Mouse (Mus musculus) neural tube, embryonic 13.5 days (tissue): Measurements from ENCODE around the gene Strn. TPM values are rescaled to one million over a fixed set of nuclear protein-coding genes. Genes with fewer than 3 reads are reported as not detected.

Experiments
- ATAC-seq: fragments of 200-750 bp; cut with Nextera tagmentation; 2 replicates; pipeline ENCODE4 v1.8.0; 2017; ENCODE audit warnings: low read depth, mild to moderate bottlenecking, moderate TSS enrichment, moderate library complexity
- H3K27ac ChIP-seq: fragments of 300-500 bp; sonication (generic); replicated peaks from 2 replicates; pipeline ENCODE4 v1.5.1; 2015; ENCODE audit warnings: moderate library complexity, mild to moderate bottlenecking, inconsistent platforms
- H3K27me3 ChIP-seq: fragments of 300-500 bp; sonication (generic); 2 replicates; pipeline ENCODE4 v1.6.1; 2015; ENCODE audit warnings: mild to moderate bottlenecking, inconsistent platforms
- H3K36me3 ChIP-seq: fragments of 300-500 bp; sonication (generic); 2 replicates; pipeline ENCODE4 v1.6.1; 2015; ENCODE audit warnings: mild to moderate bottlenecking, inconsistent platforms
- H3K4me1 ChIP-seq: fragments of 300-500 bp; sonication (generic); replicated peaks from 2 replicates; pipeline ENCODE4 v1.6.1; 2015; ENCODE audit warnings: inconsistent platforms
- H3K4me2 ChIP-seq: fragments of 300-500 bp; sonication (generic); 2 replicates; pipeline ENCODE4 v1.6.1; 2015; ENCODE audit warnings: inconsistent platforms, mild to moderate bottlenecking, moderate library complexity
- H3K4me3 ChIP-seq: fragments of 300-500 bp; sonication (generic); 2 replicates; pipeline ENCODE4 v1.5.1; 2015; ENCODE audit warnings: mild to moderate bottlenecking, inconsistent platforms
- H3K9ac ChIP-seq: fragments of 300-500 bp; sonication (generic); 2 replicates; pipeline ENCODE4 v1.6.1; 2015; ENCODE audit warnings: moderate library complexity, mild to moderate bottlenecking, inconsistent platforms
- H3K9me3 ChIP-seq: fragments of 300-500 bp; sonication (generic); 2 replicates; pipeline ENCODE4 v1.6.1; 2016; ENCODE audit warnings: inconsistent platforms
- WGBS: fragments of 180-500 bp; shearing (Covaris S2); methylation state at CpG from one replicate; pipeline ENCODE4 v1.1.7; 2015; 5-methylcytosine and 5-hydroxymethylcytosine counted together
- polyA plus RNA-seq: library from polyadenylated mRNA; unstranded; fragments of >200 nt; fragmentation: Nextera tagmentation; extraction: Ambion mirVana; gene quantifications from 2 replicates; pipeline ENCODE4 v1.2.1, GENCODE M21; 2015

Gene Strn
- polyA plus RNA-seq, 1 experiment from 2014 or later, result 5.0 TPM

DNA sequence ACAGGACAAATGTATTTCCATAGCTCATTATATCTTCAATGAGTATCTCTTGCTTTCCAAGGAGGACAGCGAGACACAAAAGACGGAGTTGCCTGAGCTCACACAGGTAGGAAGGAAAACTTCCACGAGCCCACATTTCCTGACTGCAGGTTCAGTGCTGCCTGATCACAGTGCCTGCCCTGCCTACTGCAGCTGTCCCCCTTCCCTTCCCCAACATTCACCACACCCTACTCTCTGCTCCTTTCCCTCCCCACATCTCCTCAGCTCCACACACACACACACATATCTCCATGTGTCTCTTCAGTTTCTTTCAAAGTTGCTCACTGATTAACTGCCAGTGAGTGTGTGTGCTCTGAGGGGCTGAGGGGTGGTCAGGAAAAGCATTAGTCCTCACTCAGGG, 96.6 kb downstream of the Strn start:
- Histone ChIP-seq H3K9ac (no peak overlapping the region), H3K4me2 (no peak overlapping the region), H3K4me3 (no peak overlapping the region), H3K36me3 (no peaks in the 10 kb centered on the region), H3K4me1 (no peaks in the 10 kb centered on the region), H3K27me3 (no peaks in the 10 kb centered on the region), H3K9me3 (no peaks in the 10 kb centered on the region), H3K27ac (no peak overlapping the region)
- WGBS, result 90% methylated on average over 3 of the region's 3 CpGs
- no peak for ATAC-seq

DNA sequence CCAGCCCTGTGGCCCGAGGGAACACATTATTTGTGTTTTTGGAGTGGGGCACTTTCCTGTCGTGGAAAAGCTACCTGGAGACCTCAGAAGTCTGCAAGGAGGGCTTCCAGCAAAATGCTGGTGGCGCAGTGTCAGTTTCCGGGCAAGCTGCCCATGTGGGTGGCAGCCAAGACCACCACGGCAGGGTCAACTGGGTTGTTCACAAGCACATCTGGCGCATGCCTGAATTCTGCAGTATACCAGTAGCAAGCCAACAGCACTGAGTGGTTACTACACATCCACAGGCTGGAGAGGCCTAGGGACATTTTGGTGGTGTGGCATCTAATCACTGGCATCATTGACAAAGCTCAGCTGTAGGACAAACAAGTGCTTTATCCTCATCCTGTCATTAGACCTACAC, 97.9 kb downstream of the Strn start:
- H3K27ac ChIP-seq, result no peak overlapping the region
- ATAC-seq, result no peak
- H3K9me3 ChIP-seq, result no peaks in the 10 kb centered on the region
- no peaks in the 10 kb centered on the region for H3K4me1 ChIP-seq
- H3K27me3 ChIP-seq, result no peaks in the 10 kb centered on the region
- no peak overlapping the region for H3K4me2 ChIP-seq
- no peaks in the 10 kb centered on the region for H3K36me3 ChIP-seq
- H3K4me3 ChIP-seq, result no peak overlapping the region
- WGBS, result 82% methylated on average over 6 of the region's 6 CpGs
- H3K9ac ChIP-seq, result no peak overlapping the region

GRCm38 (mm10) chr17:78637140-78637539, 99.9 kb downstream of the Strn start:
- Histone ChIP-seq H3K9ac (no peak overlapping the region), H3K4me3 (no peak overlapping the region), H3K4me1 (no peaks in the 10 kb centered on the region), H3K27ac (no peak overlapping the region), H3K36me3 (no peaks in the 10 kb centered on the region), H3K27me3 (no peaks in the 10 kb centered on the region), H3K4me2 (no peak overlapping the region), H3K9me3 (no peaks in the 10 kb centered on the region)
- no peak for ATAC-seq
- 92% methylated on average over 7 of the region's 7 CpGs for WGBS

- H3K4me3 ChIP-seq, result no peak overlapping the region
- H3K4me2 ChIP-seq, result no peak overlapping the region
- H3K9me3 ChIP-seq, result no peaks in the 10 kb centered on the region
- H3K27ac ChIP-seq, result no peak overlapping the region
- H3K36me3 ChIP-seq, result no peaks in the 10 kb centered on the region
- ATAC-seq, result no peak
- WGBS, result 50% methylated on average over 2 of the region's 2 CpGs
- no peaks in the 10 kb centered on the region for H3K4me1 ChIP-seq
- no peak overlapping the region for H3K9ac ChIP-seq
- H3K27me3 ChIP-seq, result no peaks in the 10 kb centered on the region
Measured at GRCm38 (mm10) chr17:78635616-78636015, 101.4 kb downstream of the Strn start.

DNA sequence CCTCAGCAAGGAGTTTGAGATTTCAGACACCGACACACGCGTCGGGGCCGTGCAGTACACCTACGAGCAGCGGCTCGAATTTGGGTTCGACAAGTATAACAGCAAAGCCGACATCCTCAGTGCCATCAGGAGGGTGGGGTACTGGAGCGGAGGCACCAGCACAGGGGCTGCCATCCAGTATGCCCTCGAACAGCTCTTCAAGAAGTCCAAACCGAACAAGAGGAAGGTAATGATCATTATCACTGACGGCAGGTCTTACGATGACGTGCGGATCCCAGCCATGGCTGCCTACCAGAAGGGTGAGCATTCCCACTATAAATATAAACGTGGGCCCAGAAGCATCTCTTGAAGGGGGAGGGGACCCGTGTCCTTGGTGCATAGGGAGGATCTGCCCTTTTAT, 112.1 kb downstream of the Strn start:
- WGBS, result 95% methylated on average over 19 of the region's 19 CpGs
- H3K27ac ChIP-seq, result no peak overlapping the region
- ATAC-seq, result no peak

GRCm38 (mm10) chr17:78621863-78622262, 115.1 kb downstream of the Strn start:
- no peak for ATAC-seq
- H3K27ac ChIP-seq, result no peak overlapping the region
- 0 out of 2 replicates have a peak, but pooled peaks cover 8% of the 10 kb centered on the region for H3K36me3 ChIP-seq
- WGBS, result 93% methylated on average over 4 of the region's 4 CpGs
- H3K9me3 ChIP-seq, result no peaks in the 10 kb centered on the region
- no peaks in the 10 kb centered on the region for H3K27me3 ChIP-seq
- no peaks in the 10 kb centered on the region for H3K4me1 ChIP-seq
- no peak overlapping the region for H3K9ac ChIP-seq
- no peak overlapping the region for H3K4me3 ChIP-seq
- no peak overlapping the region for H3K4me2 ChIP-seq

More for the DNA sequence above, 112.1 kb downstream of the Strn start:
- Histone ChIP-seq H3K27me3 (no peaks in the 10 kb centered on the region), H3K9me3 (no peaks in the 10 kb centered on the region), H3K4me3 (no peak overlapping the region), H3K4me2 (no peak overlapping the region), H3K4me1 (no peaks in the 10 kb centered on the region), H3K9ac (no peak overlapping the region), H3K36me3 (0 out of 2 replicates have a peak, but pooled peaks cover 8% of the 10 kb centered on the region)

DNA sequence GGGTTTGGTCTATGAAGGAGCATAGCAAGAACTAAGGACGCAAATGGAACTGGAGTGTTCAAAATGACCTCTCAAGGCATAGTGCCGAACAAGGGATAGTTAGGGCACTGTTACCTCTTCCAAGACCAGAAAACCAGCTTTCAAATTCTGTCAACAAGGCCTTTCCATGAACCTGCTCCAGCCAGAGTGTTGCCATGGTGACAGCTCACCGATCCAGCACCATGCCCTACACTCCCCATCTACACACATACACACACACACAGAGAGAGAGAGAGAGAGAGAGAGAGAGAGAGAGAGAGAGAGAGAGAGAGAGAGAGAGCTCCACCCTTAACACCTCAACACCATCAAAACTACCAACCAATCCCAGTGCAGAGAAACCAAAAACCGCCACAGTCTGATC, 116.3 kb downstream of the Strn start:
- Histone ChIP-seq H3K4me3 (no peak overlapping the region), H3K4me1 (no peaks in the 10 kb centered on the region), H3K4me2 (no peak overlapping the region), H3K9ac (no peak overlapping the region), H3K27ac (no peak overlapping the region), H3K36me3 (0 out of 2 replicates have a peak, but pooled peaks cover 8% of the 10 kb centered on the region), H3K9me3 (no peaks in the 10 kb centered on the region), H3K27me3 (no peaks in the 10 kb centered on the region)
- ATAC-seq, result no peak
- WGBS, result 85% methylated on average over 4 of the region's 4 CpGs

- Histone ChIP-seq H3K27me3 (no peaks in the 10 kb centered on the region), H3K9me3 (no peaks in the 10 kb centered on the region), H3K4me2 (no peak overlapping the region), H3K4me1 (no peaks in the 10 kb centered on the region), H3K27ac (no peak overlapping the region), H3K4me3 (no peak overlapping the region), H3K36me3 (0 out of 2 replicates have a peak, but pooled peaks cover 5% of the 10 kb centered on the region), H3K9ac (no peak overlapping the region)
- 93% methylated on average over 7 of the region's 7 CpGs for WGBS
- no peak for ATAC-seq
Measured at GRCm38 (mm10) chr17:78619981-78620380, 117.0 kb downstream of the Strn start.

- Histone ChIP-seq H3K9me3 (no peaks in the 10 kb centered on the region), H3K4me1 (no peaks in the 10 kb centered on the region), H3K9ac (no peak overlapping the region), H3K4me3 (no peak overlapping the region), H3K27me3 (no peaks in the 10 kb centered on the region), H3K27ac (no peak overlapping the region), H3K4me2 (no peak overlapping the region), H3K36me3 (no peaks in the 10 kb centered on the region)
- 80% methylated on average over 5 of the region's 5 CpGs for WGBS
- no peak for ATAC-seq
Measured at GRCm38 (mm10) chr17:78618164-78618693, 118.8 kb downstream of the Strn start.

- Histone ChIP-seq H3K9ac (no peak overlapping the region), H3K4me2 (no peak overlapping the region), H3K4me1 (no peaks in the 10 kb centered on the region), H3K27me3 (no peaks in the 10 kb centered on the region), H3K36me3 (no peaks in the 10 kb centered on the region), H3K4me3 (no peak overlapping the region), H3K9me3 (no peaks in the 10 kb centered on the region), H3K27ac (no peak overlapping the region)
- WGBS, result 94% methylated on average over 3 of the region's 3 CpGs
- no peak for ATAC-seq
Measured at GRCm38 (mm10) chr17:78615096-78615495, 121.9 kb downstream of the Strn start.

DNA sequence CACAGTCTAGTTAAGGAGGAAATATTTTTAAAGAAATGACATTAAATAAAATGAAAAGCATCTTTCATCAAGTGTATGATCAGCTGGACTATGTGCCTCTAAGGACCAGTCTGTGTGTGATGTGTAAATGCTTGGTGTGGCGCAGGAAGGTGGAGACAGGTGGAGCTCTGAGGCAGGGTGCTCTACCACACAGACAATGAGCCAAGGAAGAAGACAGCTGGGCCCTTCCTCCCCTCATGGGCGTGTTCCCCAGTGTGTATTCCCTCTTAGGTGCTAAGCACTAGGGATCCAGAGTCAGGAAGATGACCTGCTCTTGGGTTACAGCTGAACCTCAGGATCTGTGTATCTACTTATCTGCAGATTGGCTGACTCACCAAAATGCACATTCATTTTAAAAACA, 122.5 kb downstream of the Strn start:
- Histone ChIP-seq H3K9ac (no peak overlapping the region), H3K4me3 (no peak overlapping the region), H3K36me3 (no peaks in the 10 kb centered on the region), H3K27me3 (no peaks in the 10 kb centered on the region), H3K4me2 (no peak overlapping the region), H3K9me3 (no peaks in the 10 kb centered on the region), H3K27ac (no peak overlapping the region), H3K4me1 (no peaks in the 10 kb centered on the region)
- WGBS, result 75% methylated on average over 2 of the region's 2 CpGs
- no peak for ATAC-seq

GRCm38 (mm10) chr17:78611117-78611516, 125.9 kb downstream of the Strn start:
- H3K9me3 ChIP-seq, result no peaks in the 10 kb centered on the region
- no peak overlapping the region for H3K4me3 ChIP-seq
- peaks cover 9% of the 10 kb centered on the region; the same call in 1 of the 2 replicates for H3K4me1 ChIP-seq
- H3K27me3 ChIP-seq, result no peaks in the 10 kb centered on the region
- no peaks in the 10 kb centered on the region for H3K36me3 ChIP-seq
- no peak overlapping the region for H3K27ac ChIP-seq
- 70% methylated on average over 6 of the region's 6 CpGs for WGBS
- no peak for ATAC-seq
- no peak overlapping the region for H3K9ac ChIP-seq
- no peak overlapping the region for H3K4me2 ChIP-seq

DNA sequence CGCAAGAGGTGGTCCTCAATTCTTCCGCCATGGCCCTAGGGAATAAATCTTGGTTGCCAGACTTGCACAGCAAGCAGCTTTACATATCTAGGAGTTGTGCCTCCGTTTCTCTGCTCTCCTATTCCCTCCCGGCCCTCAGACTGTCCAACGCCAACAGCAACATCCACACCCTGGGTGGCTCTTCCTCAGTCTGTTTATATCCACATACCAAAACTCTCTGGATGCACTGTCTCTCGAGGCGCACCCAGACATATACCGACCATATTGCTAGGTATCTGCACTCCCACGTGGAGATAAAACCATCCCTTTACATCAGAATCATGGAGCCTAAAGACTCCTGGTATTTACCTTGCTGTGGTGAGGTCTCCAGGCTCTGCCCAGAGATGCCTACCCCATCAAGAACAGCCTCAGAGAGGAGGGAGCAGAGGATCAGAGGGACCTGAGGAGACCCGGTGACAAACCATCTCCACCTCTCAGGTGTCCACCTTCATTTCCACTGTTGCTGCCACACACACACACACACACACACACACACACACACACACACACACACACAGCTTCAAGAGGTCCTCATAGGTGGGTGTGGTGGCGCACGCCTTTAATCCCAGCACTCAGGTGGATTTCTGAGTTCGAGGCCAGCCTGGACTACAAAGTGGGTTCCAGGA, 127.7 kb downstream of the Strn start:
- H3K4me1 ChIP-seq, result peaks cover 9% of the 10 kb centered on the region; the same call in 1 of the 2 replicates
- no peak for ATAC-seq

More for the DNA sequence above, 127.7 kb downstream of the Strn start:
- Histone ChIP-seq H3K4me2 (no peak overlapping the region), H3K9ac (no peak overlapping the region), H3K4me3 (no peak overlapping the region), H3K27ac (no peak overlapping the region), H3K9me3 (no peaks in the 10 kb centered on the region), H3K27me3 (no peaks in the 10 kb centered on the region), H3K36me3 (no peaks in the 10 kb centered on the region)
- 88% methylated on average over 13 of the region's 13 CpGs for WGBS
